Mouse (Mus musculus) frontal cortex, adult 2 months (tissue): Measurements from ENCODE around the gene Trpc7. TPM values are rescaled to one million over a fixed set of nuclear protein-coding genes. Genes with fewer than 3 reads are reported as not detected.

ENCODE experiments used
- DNase-seq, 2 experiments: peaks; one replicate each; pipeline ENCODE4 v3.0.0; 2022; ENCODE audit warnings: low spot score in 1 of 2; ENCODE audit errors: extremely low spot score in 1 of 2
- polyA plus RNA-seq: library from polyadenylated mRNA; depleted of rRNA; stranded (reverse); fragments of >200 nt; gene quantifications from 2 replicates; pipeline ENCODE4 v1.2.3, GENCODE M21; 2012; rRNA removed

Gene Trpc7
- polyA plus RNA-seq = 5.0 and 5.8 TPM in 2 replicates

- no peak for DNase-seq
These were observed at the start of gene Trpc7 for GRCm38 (mm10) chr13:56895893-56896292. Gene Trpc7 (minus strand): TSS chr13:56895993.

GRCm38 (mm10) chr13:56939261-56939660 is 43.5 kb upstream of the Trpc7 start:
- DNase-seq = no peak

GRCm38 (mm10) chr13:56933832-56934510 is 38.2 kb upstream of the Trpc7 start:
- no peak for DNase-seq

- DNase-seq = no peak
These were observed 34.6 kb upstream of the Trpc7 start for GRCm38 (mm10) chr13:56930421-56930820.

GRCm38 (mm10) chr13:56922976-56923375 is 27.2 kb upstream of the Trpc7 start:
- DNase-seq = no peak

GRCm38 (mm10) chr13:56921251-56921650 is 25.5 kb upstream of the Trpc7 start:
- no peak for DNase-seq

- no peak for DNase-seq
These were observed 18.9 kb upstream of the Trpc7 start for GRCm38 (mm10) chr13:56914721-56915120.

- DNase-seq = no peak
These were observed 15.3 kb upstream of the Trpc7 start for GRCm38 (mm10) chr13:56911093-56911492.

- DNase-seq = peak in 1 of 2 experiments; percentile 36
These were observed 407 bp downstream of the Trpc7 start for GRCm38 (mm10) chr13:56895386-56895785.

- DNase-seq = peak in 1 of 2 experiments; percentile 48
These were observed 1.2 kb downstream of the Trpc7 start for GRCm38 (mm10) chr13:56894543-56894942.

GRCm38 (mm10) chr13:56889888-56890287 is 5.9 kb downstream of the Trpc7 start:
- DNase-seq = no peak

- no peak for DNase-seq
These were observed 12.9 kb downstream of the Trpc7 start for GRCm38 (mm10) chr13:56882931-56883330.

- no peak for DNase-seq
These were observed 31.2 kb downstream of the Trpc7 start for GRCm38 (mm10) chr13:56864567-56864966.

GRCm38 (mm10) chr13:56862011-56862410 is 33.8 kb downstream of the Trpc7 start:
- no peak for DNase-seq

- no peak for DNase-seq
These were observed 41.3 kb downstream of the Trpc7 start for GRCm38 (mm10) chr13:56854506-56854905.

GRCm38 (mm10) chr13:56853436-56853835 is 42.4 kb downstream of the Trpc7 start:
- DNase-seq = no peak

GRCm38 (mm10) chr13:56845866-56846265 is 49.9 kb downstream of the Trpc7 start:
- DNase-seq = no peak

- no peak for DNase-seq
These were observed 80.3 kb downstream of the Trpc7 start for GRCm38 (mm10) chr13:56815471-56815870.

- peak; percentile 71 to 96 for DNase-seq
These were observed 88.9 kb downstream of the Trpc7 start for GRCm38 (mm10) chr13:56806776-56807490.

- no peak for DNase-seq
These were observed 90.7 kb downstream of the Trpc7 start for GRCm38 (mm10) chr13:56805131-56805530.

GRCm38 (mm10) chr13:56797459-56797858 is 98.3 kb downstream of the Trpc7 start:
- no peak for DNase-seq

GRCm38 (mm10) chr13:56795501-56795900 is 100.3 kb downstream of the Trpc7 start:
- no peak for DNase-seq
